Mouse (Mus musculus) midbrain, embryonic 14.5 days (tissue): ENCODE data around the gene Anks1b. TPM values are rescaled to one million over a fixed set of nuclear protein-coding genes. Genes with fewer than 3 reads are reported as not detected.

Source experiments
- ATAC-seq: fragments of 200-750 bp; cut with Nextera tagmentation; 2 replicates; pipeline ENCODE4 v1.8.0; 2017; ENCODE audit warnings: moderate number of reproducible peaks, moderate library complexity; ENCODE audit not compliant: low FRiP score, low TSS enrichment
- DNase-seq: peaks from one replicate; pipeline ENCODE4 v3.0.0-alpha.2; 2015
- H3K27ac ChIP-seq: fragments of 300-500 bp; sonication (generic); replicated peaks from 2 replicates; pipeline ENCODE4 v1.5.1; 2014; ENCODE audit warnings: mild to moderate bottlenecking, low read depth, low read length, moderate library complexity
- H3K27me3 ChIP-seq: fragments of 300-500 bp; sonication (generic); 2 replicates; pipeline ENCODE4 v1.6.1; 2014; ENCODE audit warnings: low read length, control low read depth, mixed read lengths; ENCODE audit not compliant: control insufficient read depth, insufficient read depth
- H3K36me3 ChIP-seq: fragments of 300-500 bp; sonication (generic); 2 replicates; pipeline ENCODE4 v1.6.1; 2014; ENCODE audit warnings: low read length, control low read depth; ENCODE audit not compliant: control insufficient read depth, insufficient read depth
- H3K4me1 ChIP-seq: fragments of 300-500 bp; sonication (generic); 2 replicates; pipeline ENCODE4 v1.6.1; 2014; ENCODE audit warnings: mild to moderate bottlenecking, antibody characterized with exemption, low read length, control low read depth; ENCODE audit not compliant: control insufficient read depth, insufficient read depth
- H3K4me2 ChIP-seq: fragments of 300-500 bp; sonication (generic); 2 replicates; pipeline ENCODE4 v1.6.1; 2014; ENCODE audit warnings: mild to moderate bottlenecking, low read length, moderate library complexity
- H3K4me3 ChIP-seq: fragments of 300-500 bp; sonication (generic); replicated peaks from 2 replicates; pipeline ENCODE4 v1.5.1; 2014; ENCODE audit warnings: low read depth, low read length
- H3K9ac ChIP-seq: fragments of 300-500 bp; sonication (generic); replicated peaks from 2 replicates; pipeline ENCODE4 v1.6.1; 2014; ENCODE audit warnings: mild to moderate bottlenecking, low read length, moderate library complexity
- H3K9me3 ChIP-seq: fragments of 300-500 bp; sonication (generic); 2 replicates; pipeline ENCODE4 v1.6.1; 2016; ENCODE audit warnings: low read length, control low read depth, mixed read lengths; ENCODE audit not compliant: control insufficient read depth
- WGBS: fragments of 180-500 bp; shearing (Covaris S2); extraction: QIAGEN DNeasy Blood & Tissue Kit; methylation state at CpG from one replicate; pipeline ENCODE4 v1.1.7; 2014; 5-methylcytosine and 5-hydroxymethylcytosine counted together
- polyA plus RNA-seq: library from polyadenylated mRNA; unstranded; fragments of >200 nt; fragmentation: Nextera tagmentation; extraction: Ambion mirVana; gene quantifications from 2 replicates; pipeline ENCODE4 v1.2.1, GENCODE M21; 2014

Anks1b gene
- polyA plus RNA-seq, 1 experiment from 2014 or later, result 73.1 TPM

GRCm38 (mm10) chr10:90003980-90004729 lies 130.8 kb downstream of the Anks1b start:
- Histone ChIP-seq H3K4me1 (peaks cover 4% of the 10 kb centered on the region), H3K4me3 (no peak overlapping the region), H3K27ac (peak overlapping the region; percentile 34), H3K4me2 (no peak overlapping the region), H3K9me3 (no peaks in the 10 kb centered on the region), H3K9ac (no peak overlapping the region), H3K36me3 (no peaks in the 10 kb centered on the region), H3K27me3 (no peaks in the 10 kb centered on the region)
- 34% methylated on average over 3 of the region's 3 CpGs for WGBS
- ATAC-seq (no peak), DNase-seq (peak; percentile 47)

GRCm38 (mm10) chr10:90004882-90005281 lies 131.6 kb downstream of the Anks1b start:
- Histone ChIP-seq H3K27ac (no peak overlapping the region), H3K9ac (no peak overlapping the region), H3K9me3 (no peaks in the 10 kb centered on the region), H3K4me2 (no peak overlapping the region), H3K27me3 (no peaks in the 10 kb centered on the region), H3K4me1 (peaks cover 4% of the 10 kb centered on the region), H3K4me3 (no peak overlapping the region), H3K36me3 (no peaks in the 10 kb centered on the region)
- DNase-seq (no peak), ATAC-seq (no peak)
- 88% methylated on average over 9 of the region's 9 CpGs for WGBS

- H3K4me2 ChIP-seq, result no peak overlapping the region
- no peak overlapping the region for H3K9ac ChIP-seq
- DNase-seq (peak; percentile 9), ATAC-seq (no peak)
- 83% methylated on average over 14 of the region's 14 CpGs for WGBS
- H3K4me3 ChIP-seq, result no peak overlapping the region
- no peaks in the 10 kb centered on the region for H3K27me3 ChIP-seq
- no peaks in the 10 kb centered on the region for H3K9me3 ChIP-seq
- no peak overlapping the region for H3K27ac ChIP-seq
- no peaks in the 10 kb centered on the region for H3K36me3 ChIP-seq
- H3K4me1 ChIP-seq, result no peaks in the 10 kb centered on the region
Observed at GRCm38 (mm10) chr10:90033037-90033436, 159.7 kb downstream of the Anks1b start.

GRCm38 (mm10) chr10:90043287-90043686 lies 170.0 kb downstream of the Anks1b start:
- H3K9ac ChIP-seq, result no peak overlapping the region
- no peaks in the 10 kb centered on the region for H3K4me1 ChIP-seq
- DNase-seq (peak; percentile 72), ATAC-seq (no peak)
- no peaks in the 10 kb centered on the region for H3K27me3 ChIP-seq
- 36% methylated on average over 5 of the region's 5 CpGs for WGBS
- no peak overlapping the region for H3K4me3 ChIP-seq
- no peak overlapping the region for H3K27ac ChIP-seq
- no peaks in the 10 kb centered on the region for H3K9me3 ChIP-seq
- no peak overlapping the region for H3K4me2 ChIP-seq
- H3K36me3 ChIP-seq, result no peaks in the 10 kb centered on the region

- peak; percentile 72 for DNase-seq
- Histone ChIP-seq H3K9me3 (no peaks in the 10 kb centered on the region), H3K4me2 (no peak overlapping the region), H3K27me3 (no peaks in the 10 kb centered on the region), H3K36me3 (no peaks in the 10 kb centered on the region), H3K9ac (no peak overlapping the region), H3K4me1 (no peaks in the 10 kb centered on the region), H3K27ac (no peak overlapping the region), H3K4me3 (no peak overlapping the region)
- WGBS, result 62% methylated on average over 2 of the region's 2 CpGs
- ATAC-seq, result no peak
Observed at GRCm38 (mm10) chr10:90043773-90044172, 170.5 kb downstream of the Anks1b start.

- 93% methylated on average over 8 of the region's 8 CpGs for WGBS
- Histone ChIP-seq H3K4me1 (no peaks in the 10 kb centered on the region), H3K9ac (no peak overlapping the region), H3K36me3 (no peaks in the 10 kb centered on the region), H3K4me2 (no peak overlapping the region), H3K27me3 (no peaks in the 10 kb centered on the region), H3K4me3 (no peak overlapping the region), H3K9me3 (no peaks in the 10 kb centered on the region), H3K27ac (no peak overlapping the region)
- no peak for DNase-seq
- ATAC-seq, result no peak
Observed at GRCm38 (mm10) chr10:90044229-90044628, 170.9 kb downstream of the Anks1b start.

GRCm38 (mm10) chr10:90068651-90069050 lies 195.3 kb downstream of the Anks1b start:
- no peak overlapping the region for H3K4me2 ChIP-seq
- H3K4me1 ChIP-seq, result no peaks in the 10 kb centered on the region
- WGBS, result 63% methylated on average over 4 of the region's 4 CpGs
- DNase-seq (no peak), ATAC-seq (no peak)
- no peak overlapping the region for H3K4me3 ChIP-seq
- H3K9ac ChIP-seq, result no peak overlapping the region
- H3K27me3 ChIP-seq, result no peaks in the 10 kb centered on the region
- H3K9me3 ChIP-seq, result peaks cover 3% of the 10 kb centered on the region; the same call in 1 of the 2 replicates
- no peaks in the 10 kb centered on the region for H3K36me3 ChIP-seq
- no peak overlapping the region for H3K27ac ChIP-seq

GRCm38 (mm10) chr10:90077930-90078329 lies 204.6 kb downstream of the Anks1b start:
- DNase-seq (no peak), ATAC-seq (no peak)
- no peak overlapping the region for H3K27ac ChIP-seq
- no peak overlapping the region for H3K4me3 ChIP-seq
- no peak overlapping the region for H3K9ac ChIP-seq
- H3K4me2 ChIP-seq, result no peak overlapping the region
- no peaks in the 10 kb centered on the region for H3K4me1 ChIP-seq
- no peaks in the 10 kb centered on the region for H3K27me3 ChIP-seq
- H3K36me3 ChIP-seq, result no peaks in the 10 kb centered on the region
- H3K9me3 ChIP-seq, result no peaks in the 10 kb centered on the region
- 84% methylated on average over 9 of the region's 9 CpGs for WGBS

- 52% methylated on average over 3 of the region's 3 CpGs for WGBS
- no peak for DNase-seq
- no peak for ATAC-seq
- H3K9me3 ChIP-seq, result no peaks in the 10 kb centered on the region
- no peaks in the 10 kb centered on the region for H3K36me3 ChIP-seq
- H3K9ac ChIP-seq, result no peak overlapping the region
- no peaks in the 10 kb centered on the region for H3K4me1 ChIP-seq
- H3K27me3 ChIP-seq, result no peaks in the 10 kb centered on the region
- H3K27ac ChIP-seq, result no peak overlapping the region
- H3K4me3 ChIP-seq, result no peak overlapping the region
- no peak overlapping the region for H3K4me2 ChIP-seq
Observed at GRCm38 (mm10) chr10:90081151-90081550, 207.8 kb downstream of the Anks1b start.
